Mouse (Mus musculus) thymus, adult 2 months (tissue): Measurements from ENCODE around the gene Trmt1.

ENCODE experiments used
- CTCF ChIP-seq: fragments of 200-500 bp; IDR thresholded peaks from 2 replicates; pipeline ENCODE4 v1.5.1; 2012; ENCODE audit warnings: mild to moderate bottlenecking, control low read depth, low read length, moderate library complexity, borderline replicate concordance; ENCODE audit not compliant: control insufficient read depth, poor library complexity, insufficient read depth; ENCODE audit errors: extremely low read depth
- POLR2A ChIP-seq: fragments of 200-500 bp; IDR thresholded peaks from 2 replicates; pipeline ENCODE4 v1.6.1; 2012; ENCODE audit warnings: mild to moderate bottlenecking, low read length, control low read depth, moderate library complexity; ENCODE audit not compliant: control insufficient read depth, poor library complexity, insufficient read depth; ENCODE audit errors: extremely low read depth

DNA sequence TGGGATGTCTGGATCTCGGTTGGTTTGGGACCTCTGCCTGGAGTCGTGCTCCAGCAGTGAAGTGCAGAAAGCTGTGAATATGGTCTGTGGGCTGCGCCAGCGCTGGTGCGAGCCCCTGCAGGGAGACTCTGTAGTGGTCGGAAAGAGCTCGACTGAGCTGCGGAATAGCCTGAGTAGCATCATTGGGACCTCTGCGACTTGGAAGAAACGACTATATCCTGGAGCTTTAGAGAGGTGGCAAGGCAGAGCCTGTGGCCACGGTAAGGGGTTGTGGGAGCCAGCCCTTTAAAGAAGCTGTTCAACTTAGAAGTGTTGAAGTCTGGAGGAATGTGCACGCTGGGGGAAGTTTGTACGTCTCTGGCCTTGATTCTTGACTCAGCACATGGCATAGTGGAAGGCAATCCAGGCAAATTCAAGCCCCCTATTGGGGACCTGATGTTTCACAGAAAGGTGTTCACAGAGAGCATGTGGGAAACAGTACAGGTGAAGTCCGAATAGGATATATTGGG is 20.7 kb upstream of the Trmt1 start:
- TF ChIP-seq POLR2A (no peak; the same call in 1 of the 2 replicates), CTCF (no peak; the same call in 1 of the 2 replicates)
